Mouse (Mus musculus) Patski (cell line): ENCODE measurements around the gene Cstad. TPM values are rescaled to one million over a fixed set of nuclear protein-coding genes. Genes with fewer than 3 reads are reported as not detected.

Experiments
- ATAC-seq: fragments of 100-300 bp; one replicate; pipeline ENCODE4 v1.8.0; 2021
- CTCF ChIA-PET: fragments of 350-600 bp; sonication (Branson Sonifier 250); formaldehyde crosslinking; loops from one replicate; lab custom pipeline; 2022; ENCODE audit warnings: inconsistent platforms; lab: Charles Lee
- POLR2A ChIA-PET: fragments of 350-600 bp; sonication (Branson Sonifier 250); formaldehyde crosslinking; loops from one replicate; lab custom pipeline; 2022; ENCODE audit warnings: antibody characterized with exemption, inconsistent platforms; lab: Charles Lee
- DNase-seq: peaks from one replicate; pipeline ENCODE4 v3.0.0-alpha.2; 2011; ENCODE audit warnings: low read depth, low spot score
- H3K27me3 ChIP-seq: fragments of 371-371 bp; one replicate; pipeline ENCODE4 v1.5.1; 2021
- CTCF ChIP-seq: fragments of 100-300 bp; IDR thresholded peaks from one replicate; pipeline ENCODE4 v1.5.1; 2021
- in situ Hi-C: fragments of 300-500 bp; cut with MboI; formaldehyde crosslinking; loops from 3 replicates; pipeline ENCODE4 v1.11.1; 2018; ENCODE audit warnings: low pct_unique_long_range_greater_than_20kb, mixed read lengths
- polyA plus RNA-seq: library from polyadenylated mRNA; unstranded; gene quantifications from one replicate; pipeline ENCODE4 v1.2.3, GENCODE M21; 2021

Cstad gene
- polyA plus RNA-seq, 1 experiment from 2014 or later = 2.3 TPM

GRCm38 (mm10) chr2:30625296-30625826 lies 30.5 kb downstream of the Cstad start:
- H3K27me3 ChIP-seq = no peaks in the 10 kb centered on the region
- in situ Hi-C loops = no loop called here
- ATAC-seq (no peak), DNase-seq (no peak)
- ChIA-PET POLR2A (no interaction called here), CTCF (no interaction called here)
- TF ChIP-seq CTCF = no peak

GRCm38 (mm10) chr2:30626058-30626675 lies 31.3 kb downstream of the Cstad start:
- no peak for TF ChIP-seq CTCF
- POLR2A ChIA-PET = no interaction called here
- in situ Hi-C loops = no loop called here
- DNase-seq = no peak
- CTCF ChIA-PET = no interaction called here
- no peak for ATAC-seq
- no peaks in the 10 kb centered on the region for H3K27me3 ChIP-seq

- H3K27me3 ChIP-seq = no peaks in the 10 kb centered on the region
- TF ChIP-seq CTCF = no peak
- ATAC-seq = no peak
- in situ Hi-C loops = no loop called here
- ChIA-PET CTCF (interaction anchor here (1.4 kb wide), 1 partner anchor 14 kb away, joined by 3 read pairs; no protein-coding TSS in a partner anchor), POLR2A (interaction anchor here (0.6 kb wide), 2 partner anchors 14 to 15 kb away, joined by 3 to 5 read pairs; no protein-coding TSS in a partner anchor)
- no peak for DNase-seq
Measured at GRCm38 (mm10) chr2:30627338-30627737, 32.5 kb downstream of the Cstad start.

- no peaks in the 10 kb centered on the region for H3K27me3 ChIP-seq
- CTCF ChIA-PET = interaction anchor here (1.4 kb wide), 1 partner anchor 13 kb away, joined by 3 read pairs; no protein-coding TSS in a partner anchor
- POLR2A ChIA-PET = interaction anchor here (1.1 kb wide), 1 partner anchor 33 kb away, joined by 4 read pairs; the partner anchor contains the start of gene Cstad
- ATAC-seq = no peak
- in situ Hi-C loops = no loop called here
- no peak for DNase-seq
- no peak for TF ChIP-seq CTCF
Measured at GRCm38 (mm10) chr2:30628374-30628773, 33.5 kb downstream of the Cstad start.

GRCm38 (mm10) chr2:30629038-30629761 lies 34.4 kb downstream of the Cstad start:
- no peak for DNase-seq
- in situ Hi-C loops = no loop called here
- TF ChIP-seq CTCF = no peak
- CTCF ChIA-PET = no interaction called here
- ATAC-seq = no peak
- H3K27me3 ChIP-seq = no peaks in the 10 kb centered on the region
- POLR2A ChIA-PET = interaction anchor here (0.8 to 1.1 kb wide), 2 partner anchors 13 to 34 kb away, joined by 3 to 4 read pairs; partner anchors contain the start of gene Cstad

GRCm38 (mm10) chr2:30629860-30630259 lies 35.0 kb downstream of the Cstad start:
- ATAC-seq (no peak), DNase-seq (no peak)
- H3K27me3 ChIP-seq = no peaks in the 10 kb centered on the region
- TF ChIP-seq CTCF = no peak
- in situ Hi-C loops = no loop called here
- CTCF ChIA-PET = no interaction called here
- POLR2A ChIA-PET = interaction anchor here (0.7 to 0.8 kb wide), 2 partner anchors 13 to 129 kb away, joined by 3 read pairs; no protein-coding TSS in a partner anchor

GRCm38 (mm10) chr2:30636266-30636671 lies 41.4 kb downstream of the Cstad start:
- no peak for TF ChIP-seq CTCF
- in situ Hi-C loops = no loop called here
- DNase-seq (no peak), ATAC-seq (no peak)
- H3K27me3 ChIP-seq = no peaks in the 10 kb centered on the region
- POLR2A ChIA-PET = no interaction called here
- CTCF ChIA-PET = no interaction called here

GRCm38 (mm10) chr2:30637991-30638390 lies 43.2 kb downstream of the Cstad start:
- in situ Hi-C loops = no loop called here
- TF ChIP-seq CTCF = no peak
- CTCF ChIA-PET = no interaction called here
- no peak for ATAC-seq
- no peaks in the 10 kb centered on the region for H3K27me3 ChIP-seq
- POLR2A ChIA-PET = no interaction called here
- DNase-seq = no peak

- ATAC-seq (no peak), DNase-seq (no peak)
Measured at GRCm38 (mm10) chr2:30640021-30640481, 45.2 kb downstream of the Cstad start.

GRCm38 (mm10) chr2:30642810-30643209 lies 48.0 kb downstream of the Cstad start:
- no peak for ATAC-seq
- in situ Hi-C loops = no loop called here
- H3K27me3 ChIP-seq = no peaks in the 10 kb centered on the region
- no peak for DNase-seq
- ChIA-PET CTCF (interaction anchor here (0.9 to 1.7 kb wide), 3 partner anchors 9 to 20 kb away, joined by 3 to 6 read pairs (median 3); no protein-coding TSS in a partner anchor), POLR2A (interaction anchor here (0.7 to 1.8 kb wide), 7 partner anchors 9 to 166 kb away, joined by 3 to 6 read pairs (median 3); no protein-coding TSS in a partner anchor)
- no peak for TF ChIP-seq CTCF

More at GRCm38 (mm10) chr2:30640021-30640481, 45.2 kb downstream of the Cstad start:
- ChIA-PET POLR2A (no interaction called here), CTCF (no interaction called here)
- H3K27me3 ChIP-seq = no peaks in the 10 kb centered on the region
- in situ Hi-C loops = no loop called here
- TF ChIP-seq CTCF = no peak
